Mouse (Mus musculus): ENCODE measurements at regions not wholly inside any gene's neighbourhood (a gene's known extent, or its start where the extent isn't known, plus 50 kb on each side); places are given as distances from the start of the nearest gene placed in this dataset.

DNA sequence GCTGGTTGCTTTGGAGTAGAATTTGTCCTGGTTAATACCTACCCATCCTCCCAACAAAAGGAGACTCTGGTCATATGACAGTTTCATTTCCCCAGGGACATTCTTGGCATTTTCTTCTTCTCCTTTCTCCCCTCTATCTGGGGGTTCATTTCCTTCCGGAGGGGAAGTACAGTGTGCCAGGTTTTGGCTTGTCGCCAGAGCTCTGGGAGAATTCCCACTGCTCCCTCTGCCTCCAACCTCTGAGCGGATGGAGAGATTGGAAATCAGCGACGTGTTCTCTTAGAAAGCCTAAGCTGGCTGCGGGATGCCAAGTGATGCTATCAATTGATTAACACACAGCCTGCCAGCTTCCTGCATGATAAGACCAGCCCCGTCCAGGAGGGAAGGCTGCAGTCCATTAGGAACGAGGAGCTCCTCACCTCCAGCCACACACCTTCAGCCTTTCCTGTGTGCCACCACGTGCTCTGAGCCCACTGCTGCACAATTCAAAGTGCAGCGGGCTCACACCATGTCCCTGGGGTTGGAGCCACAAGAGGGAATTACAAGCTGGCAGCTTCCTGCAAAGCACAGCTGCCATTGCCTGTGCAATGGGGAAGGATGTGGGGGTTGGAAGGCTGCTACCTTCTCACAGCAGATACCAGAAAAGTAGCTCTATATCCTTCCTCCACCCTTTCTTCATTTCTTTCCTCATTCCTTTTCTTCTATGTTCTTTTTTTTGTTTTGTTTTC, 110.2 kb downstream of the Maf start:
- no peak for TF ChIP-seq CTCF (IDR thresholded peaks at IDR 0.05; ENCODE audit: control insufficient read depth, insufficient read depth, insufficient read length)
- no peak for TF ChIP-seq CEBPB (IDR thresholded peaks at IDR 0.05; ENCODE audit: low read depth)
